Mouse (Mus musculus) CH12F3 (cell line): ENCODE results near the gene Fgfr2.

Source experiments
- in situ Hi-C: fragments of 300-500 bp; cut with MboI; formaldehyde crosslinking; loops from 2 replicates; pipeline ENCODE4 v1.14.3; 2020; ENCODE audit warnings: low sequenced_read_pairs

Fgfr2 gene

GRCm38 (mm10) chr7:130288719-130289427 is 2834.3 kb downstream of the Fgfr2 start:
- in situ Hi-C loops = no loop called here

GRCm38 (mm10) chr7:130288248-130288647 is 2834.9 kb downstream of the Fgfr2 start:
- in situ Hi-C loops = no loop called here

- in situ Hi-C loops = no loop called here
These were observed 2844.1 kb downstream of the Fgfr2 start for GRCm38 (mm10) chr7:130278738-130279705.

GRCm38 (mm10) chr7:130278000-130278737 is 2845.0 kb downstream of the Fgfr2 start:
- in situ Hi-C loops = no loop called here

GRCm38 (mm10) chr7:130273265-130273664 is 2849.9 kb downstream of the Fgfr2 start:
- in situ Hi-C loops = loop anchor here (25.0 kb wide), 1 partner anchor 611 kb away; no protein-coding TSS in a partner anchor

GRCm38 (mm10) chr7:130270807-130271206 is 2852.3 kb downstream of the Fgfr2 start:
- in situ Hi-C loops = loop anchor here (25.0 kb wide), 1 partner anchor 609 kb away; no protein-coding TSS in a partner anchor

GRCm38 (mm10) chr7:130269124-130269867 is 2853.9 kb downstream of the Fgfr2 start:
- in situ Hi-C loops = loop anchor here (25.0 kb wide), 1 partner anchor 607 kb away; no protein-coding TSS in a partner anchor

- in situ Hi-C loops = loop anchor here (25.0 kb wide), 1 partner anchor 605 kb away; no protein-coding TSS in a partner anchor
These were observed 2856.1 kb downstream of the Fgfr2 start for GRCm38 (mm10) chr7:130267099-130267498.

GRCm38 (mm10) chr7:130266166-130266490 is 2857.0 kb downstream of the Fgfr2 start:
- in situ Hi-C loops = loop anchor here (25.0 kb wide), 1 partner anchor 604 kb away; no protein-coding TSS in a partner anchor

- in situ Hi-C loops = loop anchor here (25.0 kb wide), 1 partner anchor 603 kb away; no protein-coding TSS in a partner anchor
These were observed 2857.6 kb downstream of the Fgfr2 start for GRCm38 (mm10) chr7:130265319-130266165.

- in situ Hi-C loops = loop anchor here (25.0 kb wide), 1 partner anchor 602 kb away; no protein-coding TSS in a partner anchor
These were observed 2858.4 kb downstream of the Fgfr2 start for GRCm38 (mm10) chr7:130264616-130265318.

- in situ Hi-C loops = loop anchor here (25.0 kb wide), 1 partner anchor 602 kb away; no protein-coding TSS in a partner anchor
These were observed 2859.3 kb downstream of the Fgfr2 start for GRCm38 (mm10) chr7:130263799-130264351.

GRCm38 (mm10) chr7:130263233-130263594 is 2859.9 kb downstream of the Fgfr2 start:
- in situ Hi-C loops = loop anchor here (25.0 kb wide), 1 partner anchor 601 kb away; no protein-coding TSS in a partner anchor

- in situ Hi-C loops = loop anchor here (25.0 kb wide), 1 partner anchor 600 kb away; no protein-coding TSS in a partner anchor
These were observed 2860.5 kb downstream of the Fgfr2 start for GRCm38 (mm10) chr7:130262528-130263232.

- in situ Hi-C loops = loop anchor here (25.0 kb wide), 1 partner anchor 600 kb away; no protein-coding TSS in a partner anchor
These were observed 2861.2 kb downstream of the Fgfr2 start for GRCm38 (mm10) chr7:130261684-130262527.
